Mouse (Mus musculus) CD4-positive, CD25-positive, alpha-beta regulatory T cell, adult 9 weeks (primary cell): ENCODE data around the gene Nutm2. TPM values are rescaled to one million over a fixed set of nuclear protein-coding genes. Genes with fewer than 3 reads are reported as not detected.

Experiments
- polyA plus RNA-seq: library from polyadenylated mRNA; unstranded; fragments of 100-300 nt; shearing (Covaris generic); gene quantifications from one replicate; pipeline ENCODE4 v1.2.1, GENCODE M21; 2017

Nutm2 gene
- polyA plus RNA-seq = not detected

GRCm38 (mm10) chr13:50467007-50467406 lies at the start of gene Nutm2:
TSS of gene Nutm2 (plus strand) at chr13:50467307.

GRCm38 (mm10) chr13:50417389-50418183 lies 49.5 kb upstream of the Nutm2 start, which contains the start of gene Fbxw17:
TSS of gene Fbxw17 (plus strand) at chr13:50417864.

GRCm38 (mm10) chr13:50443812-50444211 lies 23.3 kb upstream of the Nutm2 start, which contains the start of gene Gm47429:
TSS of gene Gm47429 (minus strand) at chr13:50443912.

Other genes starting within 250 kb of the Nutm2 start
- gene Gm906, start 217.0 kb upstream of the Nutm2 start, polyA plus RNA-seq = not detected
- 44.2 TPM for gene Fbxw17, start 49.4 kb upstream of the Nutm2 start, polyA plus RNA-seq
- gene Gm47429, start 23.4 kb upstream of the Nutm2 start, polyA plus RNA-seq = not detected
- gene Gm904, start 175.9 kb downstream of the Nutm2 start, polyA plus RNA-seq = not detected
- not detected for gene Gm8765, start 231.0 kb downstream of the Nutm2 start, polyA plus RNA-seq